Mouse (Mus musculus) intestine, embryonic 16.5 days (tissue): ENCODE measurements around the gene Slc6a16. TPM values are rescaled to one million over a fixed set of nuclear protein-coding genes. Genes with fewer than 3 reads are reported as not detected.

Experiments
- ATAC-seq: fragments of 200-750 bp; cut with Nextera tagmentation; 2 replicates; pipeline ENCODE4 v1.8.0; 2017; ENCODE audit warnings: moderate TSS enrichment, moderate library complexity
- H3K27ac ChIP-seq: fragments of 300-500 bp; sonication (generic); 2 replicates; pipeline ENCODE4 v1.5.1; 2014; ENCODE audit warnings: mild to moderate bottlenecking, low read length
- H3K27me3 ChIP-seq: fragments of 300-500 bp; sonication (generic); replicated peaks from 2 replicates; pipeline ENCODE4 v1.6.1; 2014; ENCODE audit warnings: low read length, control low read depth, mixed read lengths; ENCODE audit not compliant: control insufficient read depth, insufficient read depth
- H3K36me3 ChIP-seq: fragments of 300-500 bp; sonication (generic); 2 replicates; pipeline ENCODE4 v1.6.1; 2014; ENCODE audit warnings: low read length, control low read depth; ENCODE audit not compliant: control insufficient read depth, insufficient read depth
- H3K4me1 ChIP-seq: fragments of 300-500 bp; sonication (generic); 2 replicates; pipeline ENCODE4 v1.6.1; 2014; ENCODE audit warnings: low read length, control low read depth, mixed read lengths; ENCODE audit not compliant: control insufficient read depth, insufficient read depth
- H3K4me2 ChIP-seq: fragments of 300-500 bp; sonication (generic); 2 replicates; pipeline ENCODE4 v1.6.1; 2014; ENCODE audit warnings: low read depth, low read length, control low read depth
- H3K4me3 ChIP-seq: fragments of 300-500 bp; sonication (generic); 2 replicates; pipeline ENCODE4 v1.5.1; 2014; ENCODE audit warnings: mild to moderate bottlenecking, low read length
- H3K9ac ChIP-seq: fragments of 300-500 bp; sonication (generic); 2 replicates; pipeline ENCODE4 v1.6.1; 2014; ENCODE audit warnings: low read depth, low read length
- H3K9me3 ChIP-seq: fragments of 300-500 bp; sonication (generic); 2 replicates; pipeline ENCODE4 v1.6.1; 2016; ENCODE audit warnings: low read length, control low read depth; ENCODE audit not compliant: control insufficient read depth
- WGBS: fragments of 180-500 bp; shearing (Covaris S2); extraction: QIAGEN DNeasy Blood & Tissue Kit; methylation state at CpG from one replicate; pipeline ENCODE4 v1.1.7; 2014; 5-methylcytosine and 5-hydroxymethylcytosine counted together
- polyA plus RNA-seq: library from polyadenylated mRNA; unstranded; fragments of >200 nt; fragmentation: Nextera tagmentation; extraction: Ambion mirVana; gene quantifications from 2 replicates; pipeline ENCODE4 v1.2.1, GENCODE M21; 2015

Slc6a16 gene
- polyA plus RNA-seq, 1 experiment from 2014 or later, result not detected

GRCm38 (mm10) chr7:45263006-45263607 is 22.2 kb downstream of the Slc6a16 start:
- Histone ChIP-seq H3K27me3 (no peaks in the 10 kb centered on the region), H3K27ac (no peak overlapping the region), H3K4me2 (no peak overlapping the region), H3K4me1 (no peaks in the 10 kb centered on the region; the same call in 1 of the 2 replicates), H3K4me3 (no peak overlapping the region), H3K9me3 (no peaks in the 10 kb centered on the region), H3K9ac (no peak overlapping the region), H3K36me3 (no peaks in the 10 kb centered on the region)
- WGBS, result 65% methylated on average over 7 of the region's 7 CpGs
- no peak for ATAC-seq

GRCm38 (mm10) chr7:45264348-45264747 is 23.5 kb downstream of the Slc6a16 start:
- Histone ChIP-seq H3K4me2 (no peak overlapping the region), H3K9ac (no peak overlapping the region), H3K27ac (no peak overlapping the region), H3K4me3 (no peak overlapping the region), H3K27me3 (no peaks in the 10 kb centered on the region), H3K9me3 (no peaks in the 10 kb centered on the region), H3K36me3 (no peaks in the 10 kb centered on the region), H3K4me1 (no peaks in the 10 kb centered on the region; the same call in 1 of the 2 replicates)
- WGBS, result 86% methylated on average over 3 of the region's 3 CpGs
- no peak for ATAC-seq

- Histone ChIP-seq H3K27me3 (no peaks in the 10 kb centered on the region), H3K4me1 (no peaks in the 10 kb centered on the region; the same call in 1 of the 2 replicates), H3K36me3 (no peaks in the 10 kb centered on the region), H3K4me2 (no peak overlapping the region), H3K9me3 (no peaks in the 10 kb centered on the region), H3K27ac (no peak overlapping the region), H3K4me3 (no peak overlapping the region), H3K9ac (no peak overlapping the region)
- whole genome bisulfite sequencing, result 79% methylated on average over 1 of the region's 1 CpGs
- no peak for ATAC-seq
Measured at GRCm38 (mm10) chr7:45265518-45265917, 24.6 kb downstream of the Slc6a16 start.

GRCm38 (mm10) chr7:45272786-45273412 is 32.0 kb downstream of the Slc6a16 start:
- Histone ChIP-seq H3K9me3 (no peaks in the 10 kb centered on the region), H3K4me1 (0 out of 2 replicates have a peak, but pooled peaks cover 6% of the 10 kb centered on the region), H3K4me3 (no peak overlapping the region), H3K27ac (no peak overlapping the region), H3K36me3 (no peaks in the 10 kb centered on the region), H3K4me2 (no peak overlapping the region), H3K27me3 (no peaks in the 10 kb centered on the region), H3K9ac (no peak overlapping the region)
- ATAC-seq, result no peak
- WGBS, result 36% methylated on average over 10 of the region's 10 CpGs

- H3K27me3 ChIP-seq, result no peaks in the 10 kb centered on the region
- WGBS, result 90% methylated on average over 8 of the region's 8 CpGs
- H3K9ac ChIP-seq, result no peak overlapping the region
Measured at GRCm38 (mm10) chr7:45273672-45274071, 32.8 kb downstream of the Slc6a16 start.

GRCm38 (mm10) chr7:45277136-45277760 is 36.4 kb downstream of the Slc6a16 start, which contains the start of gene Slc6a21:
Slc6a21 (plus strand) TSS chr7:45277513.
- ATAC-seq, result peak; percentile 80
- H3K9ac ChIP-seq, result peak within 1 kb of the TSS; percentile 61

More at GRCm38 (mm10) chr7:45273672-45274071, 32.8 kb downstream of the Slc6a16 start:
- Histone ChIP-seq H3K4me2 (no peak overlapping the region), H3K4me3 (no peak overlapping the region), H3K4me1 (0 out of 2 replicates have a peak, but pooled peaks cover 6% of the 10 kb centered on the region), H3K36me3 (no peaks in the 10 kb centered on the region), H3K9me3 (no peaks in the 10 kb centered on the region), H3K27ac (no peak overlapping the region)
- no peak for ATAC-seq

GRCm38 (mm10) chr7:45286486-45286885 is 45.6 kb downstream of the Slc6a16 start:
- Histone ChIP-seq H3K4me3 (no peak overlapping the region), H3K4me2 (no peak overlapping the region), H3K27me3 (no peaks in the 10 kb centered on the region), H3K36me3 (no peaks in the 10 kb centered on the region), H3K9me3 (no peaks in the 10 kb centered on the region), H3K9ac (no peak overlapping the region), H3K27ac (no peak overlapping the region), H3K4me1 (no peaks in the 10 kb centered on the region)
- WGBS, result 82% methylated on average over 13 of the region's 13 CpGs
- ATAC-seq, result no peak

More at GRCm38 (mm10) chr7:45277136-45277760, 36.4 kb downstream of the Slc6a16 start, which contains the start of gene Slc6a21:
- Histone ChIP-seq H3K4me2 (peak within 1 kb of the TSS; percentile 69), H3K4me1 (0 out of 2 replicates have a peak, but pooled peaks cover 6% of the 10 kb centered on the region), H3K27me3 (no peaks in the 10 kb centered on the region), H3K27ac (no peak within 1 kb of the TSS), H3K4me3 (peak within 1 kb of the TSS; percentile 50), H3K36me3 (no peaks in the 10 kb centered on the region), H3K9me3 (no peaks in the 10 kb centered on the region)
- WGBS, result 6% methylated on average over 44 of the region's 44 CpGs

GRCm38 (mm10) chr7:45296626-45297025 is 55.7 kb downstream of the Slc6a16 start:
- WGBS, result 81% methylated on average over 1 of the region's 1 CpGs

GRCm38 (mm10) chr7:45297563-45297962 is 56.7 kb downstream of the Slc6a16 start:
- 0 out of 2 replicates have a peak, but pooled peaks cover 3% of the 10 kb centered on the region for H3K4me1 ChIP-seq
- H3K36me3 ChIP-seq, result no peaks in the 10 kb centered on the region
- no peak overlapping the region for H3K4me2 ChIP-seq
- no peak overlapping the region for H3K4me3 ChIP-seq
- no peak overlapping the region for H3K27ac ChIP-seq
- H3K9me3 ChIP-seq, result no peaks in the 10 kb centered on the region
- H3K27me3 ChIP-seq, result no peaks in the 10 kb centered on the region
- H3K9ac ChIP-seq, result no peak overlapping the region
- WGBS, result 60% methylated on average over 3 of the region's 3 CpGs
- ATAC-seq, result no peak

More at GRCm38 (mm10) chr7:45296626-45297025, 55.7 kb downstream of the Slc6a16 start:
- Histone ChIP-seq H3K27me3 (no peaks in the 10 kb centered on the region), H3K27ac (no peak overlapping the region), H3K4me2 (no peak overlapping the region), H3K4me3 (no peak overlapping the region), H3K9ac (no peak overlapping the region), H3K4me1 (0 out of 2 replicates have a peak, but pooled peaks cover 3% of the 10 kb centered on the region), H3K9me3 (no peaks in the 10 kb centered on the region), H3K36me3 (no peaks in the 10 kb centered on the region)
- ATAC-seq, result no peak
